Mouse (Mus musculus) brain, adult 2 months (tissue): ENCODE measurements at regions not wholly inside any gene's neighbourhood (a gene's known extent, or its start where the extent isn't known, plus 50 kb on each side); places are given as distances from the start of the nearest gene placed in this dataset.

ENCODE experiments used
- DNase-seq: peaks from one replicate; pipeline ENCODE4 v3.0.0; 2011; ENCODE audit warnings: low read depth, low spot score

GRCm38 (mm10) chr1:151088535-151089125 lies 93.7 kb upstream of the Gm47985 start:
- DNase-seq, result no peak

- no peak for DNase-seq
These were observed 90.3 kb upstream of the Gm47985 start for GRCm38 (mm10) chr1:151092035-151092434.

DNA sequence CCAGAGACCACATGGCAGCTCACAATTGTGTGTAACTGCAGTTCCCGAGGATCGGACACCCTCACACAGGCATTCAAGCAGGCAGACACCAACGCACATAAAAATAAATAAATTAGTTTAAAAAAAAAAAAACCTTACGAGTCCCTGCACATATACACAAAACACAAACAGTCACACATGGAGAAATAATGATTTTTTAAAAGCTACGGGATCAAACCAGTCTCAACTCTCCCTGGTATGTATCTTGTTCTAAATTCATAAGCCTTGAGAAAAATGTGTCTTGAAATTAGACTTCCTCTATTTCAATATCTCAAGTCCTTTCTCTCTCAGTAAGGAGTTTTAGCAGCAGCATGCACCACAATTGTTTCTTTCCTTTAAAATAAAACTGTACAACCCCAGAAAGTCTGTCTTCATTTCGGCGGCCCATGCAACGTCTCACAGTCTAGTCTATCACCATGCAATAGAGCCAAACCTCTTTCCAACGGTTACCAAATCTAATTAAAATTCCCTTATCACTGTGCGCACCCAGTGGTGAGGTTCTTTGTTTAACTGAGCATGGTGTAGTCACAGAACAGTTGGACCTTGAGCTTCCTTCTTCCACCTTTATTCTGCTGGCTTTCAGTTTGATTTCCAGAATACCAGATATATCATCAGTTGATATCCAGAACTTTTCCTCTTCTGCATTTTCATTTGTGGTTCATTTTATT lies 86.8 kb upstream of the Gm47985 start:
- DNase-seq, result no peak

DNA sequence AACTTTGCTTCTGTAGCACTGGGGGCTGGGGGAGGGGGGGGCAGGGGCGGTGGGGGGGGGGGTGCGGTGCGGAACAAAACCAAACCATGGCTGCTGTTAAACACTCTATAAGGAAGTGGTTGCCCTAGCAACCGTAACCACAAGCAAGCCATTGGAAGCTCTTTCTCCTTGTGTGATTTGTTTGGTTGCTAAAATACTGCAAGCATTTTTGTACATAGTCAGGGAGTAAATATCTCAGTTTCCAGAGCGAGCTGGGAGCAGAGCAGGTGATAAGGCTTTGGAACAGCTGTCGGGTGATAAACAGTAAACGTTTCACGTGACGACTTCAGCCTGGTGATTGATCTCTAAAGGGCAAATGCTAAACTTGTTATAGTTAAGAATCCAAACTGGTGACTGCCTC lies 86.3 kb upstream of the Gm47985 start:
- peak; percentile 40 for DNase-seq

DNA sequence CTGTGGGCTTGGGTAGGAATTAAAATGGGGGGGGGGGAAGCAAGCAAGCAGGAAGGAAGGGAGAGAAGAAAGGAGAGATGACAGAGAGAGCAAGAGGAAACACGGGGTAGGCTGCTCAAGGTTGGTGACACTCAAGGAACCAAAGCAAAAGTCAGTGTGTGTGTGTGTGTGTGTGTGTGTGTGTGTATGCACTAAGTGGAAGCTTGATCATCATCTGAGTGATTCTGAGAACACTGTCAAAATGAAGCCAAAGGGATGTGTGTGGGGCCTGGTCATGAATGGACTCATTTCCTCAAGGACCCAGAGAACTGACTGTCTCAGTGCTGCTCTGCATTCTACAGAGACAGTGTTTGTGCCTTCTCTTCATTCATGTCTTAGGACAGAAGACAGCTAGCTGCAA lies 84.8 kb upstream of the Gm47985 start:
- DNase-seq, result no peak

- DNase-seq, result no peak
These were observed 83.6 kb upstream of the Gm47985 start for GRCm38 (mm10) chr1:151098763-151099162.

GRCm38 (mm10) chr1:151100565-151101483 lies 81.5 kb upstream of the Gm47985 start:
- no peak for DNase-seq

GRCm38 (mm10) chr1:151101516-151101915 lies 80.8 kb upstream of the Gm47985 start:
- no peak for DNase-seq

DNA sequence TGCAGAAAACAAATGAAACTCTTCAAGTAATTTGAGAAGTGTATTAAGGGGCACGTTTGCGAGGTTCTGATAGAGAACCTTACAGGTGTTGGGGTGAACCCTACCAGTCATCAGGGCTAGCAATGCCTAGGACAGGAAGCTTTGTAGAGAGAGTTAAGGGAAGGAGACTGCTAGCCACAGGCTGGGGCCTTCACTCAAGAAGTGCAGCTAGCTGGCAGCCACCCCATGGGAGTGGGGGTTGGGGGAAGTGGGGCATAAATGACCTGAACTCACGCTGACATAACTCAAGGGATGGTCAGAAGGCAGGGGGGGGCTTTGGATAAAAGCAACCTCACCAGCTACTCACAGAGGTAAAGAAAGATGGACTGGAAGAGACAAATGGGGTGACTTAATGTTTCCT lies 80.3 kb upstream of the Gm47985 start:
- no peak for DNase-seq

- DNase-seq, result no peak
These were observed 79.5 kb upstream of the Gm47985 start for GRCm38 (mm10) chr1:151102646-151103391.

GRCm38 (mm10) chr1:151103522-151104037 lies 78.8 kb upstream of the Gm47985 start:
- peak; percentile 40 for DNase-seq

DNA sequence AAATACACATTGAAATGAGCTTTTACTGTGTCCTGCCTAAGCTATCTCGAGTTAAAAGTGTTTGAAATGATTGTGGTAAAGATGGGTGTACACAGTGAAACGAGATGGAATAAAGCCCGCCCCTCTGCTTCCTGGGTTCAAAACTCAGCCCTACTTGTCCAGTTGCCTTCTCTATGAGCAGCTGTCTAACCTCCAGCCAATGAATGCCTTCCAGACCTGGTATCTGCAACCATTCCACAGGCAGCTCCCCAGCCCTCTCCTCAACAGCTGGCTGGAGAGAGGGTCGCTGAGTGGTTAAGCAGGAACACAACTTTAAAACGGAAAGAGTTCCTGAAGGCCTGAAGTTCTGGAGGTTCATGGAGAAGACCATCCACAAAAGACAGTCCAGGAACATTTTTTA lies 78.0 kb upstream of the Gm47985 start:
- no peak for DNase-seq

DNA sequence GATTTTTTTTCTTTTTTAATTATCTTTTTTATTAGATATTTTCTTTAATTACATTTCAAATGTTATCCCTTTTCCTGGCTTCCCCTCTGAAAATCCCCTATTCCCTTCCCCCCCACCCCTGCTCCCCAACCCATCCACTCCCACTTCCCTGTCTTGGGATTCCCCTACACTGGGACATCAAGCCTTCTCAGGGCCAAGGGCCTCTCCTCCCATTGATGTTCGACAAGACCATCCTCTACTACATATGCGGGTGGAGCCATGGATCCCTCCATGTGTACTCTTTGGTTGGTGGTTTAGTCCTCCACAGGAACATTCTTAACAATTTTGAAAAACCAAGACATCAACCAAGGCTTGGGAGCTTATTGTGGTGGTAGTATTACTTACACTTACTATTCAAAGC lies 77.5 kb upstream of the Gm47985 start:
- no peak for DNase-seq

DNA sequence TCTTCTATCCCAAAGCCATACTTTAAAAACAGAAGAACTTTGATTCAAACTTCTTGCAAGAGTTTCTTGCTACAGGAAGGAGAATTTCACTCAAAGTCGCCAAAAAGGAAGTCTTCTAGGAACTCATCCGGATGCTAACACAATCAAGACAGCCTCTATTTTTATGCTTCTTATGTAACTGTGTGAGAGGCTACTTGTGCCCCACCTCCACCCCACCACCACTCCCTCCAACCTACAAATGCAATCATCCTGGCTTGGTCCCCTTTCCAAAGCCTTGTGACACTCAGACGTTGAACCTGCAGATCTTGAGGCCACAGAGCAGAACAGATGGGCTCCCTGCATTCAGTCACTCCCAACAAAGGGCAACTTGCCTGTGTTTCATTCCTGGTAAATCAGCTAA lies 77.1 kb upstream of the Gm47985 start:
- DNase-seq, result no peak

DNA sequence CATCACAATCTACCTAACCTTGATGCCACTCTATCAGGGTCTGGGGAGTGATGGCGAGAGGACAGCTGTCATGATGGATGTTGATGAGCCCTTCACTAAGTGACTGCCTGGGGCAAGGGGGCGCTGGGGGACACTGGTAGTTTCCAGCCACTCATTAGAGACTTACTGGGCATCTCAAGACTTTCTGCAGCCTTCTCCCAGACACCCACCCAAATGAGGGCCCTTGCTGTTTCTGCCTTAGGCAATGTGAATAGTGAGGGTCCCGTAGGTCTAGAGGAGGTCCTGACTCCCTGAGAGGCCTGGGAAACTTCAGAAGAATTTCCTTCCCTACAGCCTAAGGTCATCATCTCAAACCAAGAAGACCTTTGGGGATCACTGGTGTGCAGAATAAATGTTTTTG lies 74.9 kb upstream of the Gm47985 start:
- DNase-seq, result no peak

DNA sequence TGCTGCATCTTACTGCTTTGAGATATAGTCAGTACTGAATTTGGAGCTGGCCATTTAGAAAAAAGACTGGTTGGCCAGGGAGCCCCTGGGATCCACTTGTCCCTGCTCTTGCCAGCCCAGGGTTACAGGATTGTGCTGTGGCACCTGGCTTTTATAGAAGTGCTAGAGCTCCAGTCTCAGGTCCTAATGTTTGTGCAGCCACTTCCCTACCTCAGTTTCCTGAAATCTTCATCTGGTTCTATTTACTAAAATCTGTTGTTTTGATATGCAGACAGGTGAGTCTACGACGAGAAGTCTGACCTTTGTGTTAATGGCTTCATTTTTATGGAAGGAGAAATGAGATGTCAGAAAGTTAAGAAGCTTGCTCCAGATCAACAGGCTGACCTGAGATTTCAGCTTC lies 73.0 kb upstream of the Gm47985 start:
- no peak for DNase-seq

DNA sequence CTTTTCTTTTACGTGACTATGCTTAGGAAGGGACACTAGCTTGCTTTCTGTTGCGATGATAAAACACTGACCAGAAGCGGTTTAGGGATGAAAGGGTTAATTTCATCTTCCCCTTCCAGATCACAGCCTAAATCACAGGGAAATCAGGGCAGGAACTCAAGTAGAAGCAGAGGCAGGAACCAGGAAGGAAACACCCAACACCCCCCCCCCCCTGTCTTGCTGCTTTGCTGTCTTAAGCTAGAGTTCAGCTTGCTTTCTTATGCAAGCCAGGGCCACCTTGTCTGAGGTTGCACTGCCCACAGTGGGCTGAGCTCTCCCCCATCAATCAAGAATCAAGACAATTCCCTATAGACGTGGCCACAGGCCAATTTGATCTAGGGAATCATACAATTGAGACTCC lies 71.9 kb upstream of the Gm47985 start:
- no peak for DNase-seq

DNA sequence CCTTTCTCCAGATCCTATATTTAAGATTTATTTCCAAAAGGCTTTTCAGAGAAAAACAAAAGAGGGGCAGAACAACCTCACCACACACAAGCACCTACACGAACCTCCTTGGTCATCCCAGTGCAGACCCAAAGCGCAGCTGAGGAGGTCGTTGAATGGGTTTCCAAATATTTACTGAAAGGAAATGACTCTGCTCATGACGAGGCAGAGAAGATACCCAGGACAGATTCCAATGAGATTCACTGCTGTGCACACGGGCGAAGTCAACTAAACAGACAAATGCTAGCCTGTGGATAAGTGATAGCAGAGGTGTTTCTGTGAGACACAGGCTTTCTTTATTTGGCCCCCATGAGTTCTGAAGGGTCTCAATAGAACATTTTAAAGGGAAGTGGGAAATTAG lies 70.7 kb upstream of the Gm47985 start:
- DNase-seq, result no peak

DNA sequence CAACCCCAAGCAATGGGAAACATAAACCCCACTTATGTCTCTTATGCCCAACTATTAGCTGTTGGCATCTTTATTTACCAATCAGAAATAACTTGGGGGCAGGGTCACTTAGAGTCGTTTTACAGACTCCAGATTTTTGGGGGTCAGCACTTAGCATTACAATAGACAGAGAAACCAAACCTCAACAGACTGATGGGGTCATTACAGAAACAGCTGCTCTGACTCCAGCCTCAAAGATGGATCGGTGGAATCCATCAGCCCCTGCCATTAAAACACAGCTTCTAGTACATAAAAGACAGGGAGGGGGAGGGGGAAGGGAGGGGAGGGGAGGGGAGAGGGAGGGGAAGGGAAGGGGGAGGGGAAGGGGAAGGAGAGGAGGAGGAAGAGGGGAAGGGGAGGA lies 69.9 kb upstream of the Gm47985 start:
- no peak for DNase-seq

DNA sequence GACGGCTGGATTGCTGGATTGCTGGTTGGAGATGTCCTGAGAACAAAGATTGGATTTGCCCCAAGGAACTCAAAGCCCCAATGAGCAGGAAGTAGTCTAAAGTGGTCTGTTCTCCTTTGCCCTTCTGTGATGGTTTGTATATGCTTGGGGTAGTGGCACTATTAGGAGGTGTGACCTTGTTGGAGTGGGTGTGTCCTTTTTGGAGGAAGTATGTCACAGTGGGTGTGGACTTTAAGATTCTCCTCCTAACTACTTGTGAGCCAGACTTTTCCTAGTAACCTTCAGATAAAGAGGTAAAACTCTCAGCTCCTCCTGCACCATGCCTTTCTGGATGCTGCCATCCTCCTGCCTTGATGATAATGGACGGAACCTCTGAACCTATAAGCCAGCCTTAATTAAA lies 69.1 kb upstream of the Gm47985 start:
- DNase-seq, result no peak

DNA sequence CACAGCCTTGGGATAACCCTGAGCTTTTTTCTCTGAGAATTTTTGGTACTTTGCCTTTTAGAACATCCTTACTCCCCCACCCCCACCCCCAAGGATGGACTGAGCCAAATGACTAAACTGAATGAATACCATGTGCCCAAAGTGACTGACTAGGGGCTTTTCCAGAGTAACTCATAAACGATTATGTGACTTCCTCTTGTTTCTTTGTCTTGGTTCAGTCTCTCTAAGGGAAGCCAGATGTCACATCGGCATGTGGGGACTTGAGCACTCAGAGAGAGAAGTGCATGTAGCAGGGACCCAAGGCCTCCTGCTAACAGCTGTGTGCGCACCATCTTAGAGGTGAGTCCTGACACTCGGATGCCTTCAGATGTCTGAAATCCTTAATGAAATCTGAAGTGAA lies 63.8 kb upstream of the Gm47985 start:
- no peak for DNase-seq

- no peak for DNase-seq
These were observed 63.4 kb upstream of the Gm47985 start for GRCm38 (mm10) chr1:151118982-151119381.
